Comparison of ENCODE assay signal across 10 mouse cellular contexts in the genomic region with DNA sequence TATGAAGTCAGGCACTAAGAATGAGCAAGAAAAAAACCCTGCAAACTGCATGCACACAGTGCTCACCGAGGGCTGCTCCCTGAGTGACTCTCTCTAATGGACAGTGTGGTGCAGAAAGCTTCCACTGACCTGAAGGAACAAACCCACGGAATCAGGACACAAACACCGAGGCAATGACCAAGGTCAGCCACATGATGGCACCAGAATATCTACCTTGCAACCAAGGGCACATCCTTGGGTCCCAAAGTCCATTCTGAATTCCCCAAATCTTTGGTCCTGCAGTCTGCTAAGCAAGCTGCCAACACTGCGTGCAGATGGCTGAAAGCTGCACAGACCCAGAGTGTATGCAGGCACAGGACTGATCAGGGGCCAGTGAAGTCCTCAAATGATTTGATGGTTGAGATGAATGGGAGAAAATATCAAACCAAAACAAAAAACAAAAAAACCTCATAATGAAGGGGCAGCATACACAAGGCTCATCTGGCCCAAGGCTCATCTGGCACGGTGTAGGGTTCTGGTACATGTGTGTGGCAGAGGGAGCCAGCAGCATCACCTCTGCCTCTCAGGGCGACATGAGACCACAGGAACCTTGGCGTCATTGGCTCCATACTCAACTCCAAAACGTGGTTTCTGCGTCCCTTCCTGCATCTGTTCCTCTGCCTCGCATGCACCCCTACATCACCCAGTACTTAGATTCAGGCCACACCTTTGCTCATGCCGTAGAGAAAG.
DNase-seq lines count a peak whose midpoint lies in the region; ATAC-seq and TF ChIP-seq lines count a peak whose summit lies in the region.
"Had no signal": no experiment of that assay in that cellular context is flagged by ENCODE, and none has a peak within 500 bp of the region (broad histone marks: within the 10 kb centered on the region; RNA-seq: fewer than 3 reads in every experiment).

No protein-coding gene starts in this region.

- peak; percentile 47; the same call in 1 of the 2 replicates for ATAC-seq in forebrain, embryonic 14.5 days

- TF ChIP-seq POLR2A in testis, adult 2 months (IDR thresholded peaks at IDR 0.05; ENCODE audit: control insufficient read depth, low read depth, low read length), result no peak

- H3K4me1 ChIP-seq in testis, adult 2 months (ENCODE audit: control insufficient read depth, insufficient read depth, low read length), result no peaks in the 10 kb centered on the region; the same call in 1 of the 2 replicates
- no peaks in the 10 kb centered on the region for H3K4me1 ChIP-seq in forebrain, embryonic 14.5 days (ENCODE audit: control insufficient read depth, insufficient read depth, low read length)
- H3K4me1 ChIP-seq: embryonic facial prominence, embryonic 15.5 days; liver, embryonic 15.5 days had no signal

- 75% methylated on average over 11 of the region's 11 CpGs for WGBS in forebrain, embryonic 14.5 days

- no peaks in the 10 kb centered on the region for H3K9me3 ChIP-seq in forebrain, embryonic 14.5 days (replicated peaks; ENCODE audit: control insufficient read depth, low read length)
- H3K9me3 ChIP-seq: embryonic facial prominence, embryonic 15.5 days; liver, embryonic 15.5 days had no signal

- no peaks in the 10 kb centered on the region for H3K36me3 ChIP-seq in testis, adult 2 months (ENCODE audit: control insufficient read depth, insufficient read depth, low read length)
- H3K36me3 ChIP-seq in forebrain, embryonic 14.5 days (ENCODE audit: control insufficient read depth, insufficient read depth, low read length), result peaks cover 95% of the 10 kb centered on the region

- no peak overlapping the region for H3K4me2 ChIP-seq in forebrain, embryonic 14.5 days (ENCODE audit: low read length)
- H3K4me2 ChIP-seq: embryonic facial prominence, embryonic 15.5 days; liver, embryonic 15.5 days had no signal

- H3K27me3 ChIP-seq in testis, adult 2 months (ENCODE audit: control insufficient read depth, insufficient read depth, low read length), result no peaks in the 10 kb centered on the region
- H3K27me3 ChIP-seq in forebrain, embryonic 14.5 days (replicated peaks; ENCODE audit: control insufficient read depth, insufficient read depth, low read length), result no peaks in the 10 kb centered on the region
- H3K27me3 ChIP-seq: embryonic facial prominence, embryonic 15.5 days; liver, embryonic 15.5 days had no signal

- H3K4me3 ChIP-seq in testis, adult 2 months (ENCODE audit: control insufficient read depth, low read depth, low read length), result no peak overlapping the region
- no peak overlapping the region for H3K4me3 ChIP-seq in forebrain, embryonic 14.5 days (ENCODE audit: low read depth, low read length)
- H3K4me3 ChIP-seq: embryonic facial prominence, embryonic 15.5 days; liver, embryonic 15.5 days had no signal

- no peak overlapping the region for H3K9ac ChIP-seq in forebrain, embryonic 14.5 days (ENCODE audit: low read length)
- H3K9ac ChIP-seq: embryonic facial prominence, embryonic 15.5 days; liver, embryonic 15.5 days had no signal

- TF ChIP-seq CTCF in testis, adult 2 months (IDR thresholded peaks at IDR 0.05; ENCODE audit: control insufficient read depth, insufficient read depth, insufficient replicate concordance, low read depth, low read length), result peak; percentile 30; the same call in 1 of the 2 replicates

- H3K27ac ChIP-seq in testis, adult 2 months (ENCODE audit: control insufficient read depth, insufficient read depth, low read depth, low read length), result no peak overlapping the region
- H3K27ac ChIP-seq in forebrain, embryonic 14.5 days (ENCODE audit: low read depth, low read length), result no peak overlapping the region
- H3K27ac ChIP-seq: embryonic facial prominence, embryonic 15.5 days; liver, embryonic 15.5 days had no signal

- DNase-seq in testis, postnatal 10 days (ENCODE audit: low spot score), result no peak
- DNase-seq in brain, adult 2 months (ENCODE audit: low read depth, low spot score), result peak; percentile 82
- DNase-seq in forebrain, embryonic 14.5 days (ENCODE audit: low spot score), result peak; percentile 62
- DNase-seq in kidney, postnatal 25 days, result peak; percentile 56 to 63
- DNase-seq in lung, postnatal 25 days (ENCODE audit: low spot score), result peak; percentile 24
- DNase-seq in right cerebral cortex, postnatal 14 days, result peak; percentile 20
- no peak for DNase-seq in thymus, postnatal 4 days

Comparison
In these comparisons a context has a peak if more than half of its experiments do, and no peak if none do; other contexts are left out.
1. DNase-seq: peak in brain, adult 2 months (single experiment), forebrain, embryonic 14.5 days (single experiment), kidney, postnatal 25 days (2 of 2), lung, postnatal 25 days (single experiment) and right cerebral cortex, postnatal 14 days (single experiment); none in testis, postnatal 10 days (single experiment) and thymus, postnatal 4 days (single experiment).